Mouse (Mus musculus) liver, postnatal 0 days (tissue): ENCODE results near the gene Uqcr10. TPM values are rescaled to one million over a fixed set of nuclear protein-coding genes. Genes with fewer than 3 reads are reported as not detected.

Experiments used
- ATAC-seq: fragments of 200-750 bp; cut with Nextera tagmentation; 2 replicates; pipeline ENCODE4 v1.8.0; 2017; ENCODE audit warnings: mild to moderate bottlenecking, moderate library complexity
- DNase-seq: peaks from one replicate; pipeline ENCODE4 v3.0.0-alpha.2; 2016
- H3K27ac ChIP-seq: fragments of 300-500 bp; sonication (generic); 2 replicates; pipeline ENCODE4 v1.5.1; 2014; ENCODE audit warnings: antibody characterized with exemption, moderate library complexity, mild to moderate bottlenecking, low read depth
- H3K27me3 ChIP-seq: fragments of 300-500 bp; sonication (generic); 2 replicates; pipeline ENCODE4 v1.6.1; 2014; ENCODE audit warnings: low read length, control low read depth, mixed read lengths; ENCODE audit not compliant: insufficient read depth
- H3K36me3 ChIP-seq: fragments of 300-500 bp; sonication (generic); replicated peaks from 2 replicates; pipeline ENCODE4 v1.6.1; 2014; ENCODE audit warnings: mild to moderate bottlenecking, control low read depth, low read length, moderate library complexity, mixed read lengths; ENCODE audit not compliant: insufficient read depth
- H3K4me1 ChIP-seq: fragments of 300-500 bp; sonication (generic); 2 replicates; pipeline ENCODE4 v1.6.1; 2014; ENCODE audit warnings: antibody characterized with exemption, mild to moderate bottlenecking, control low read depth; ENCODE audit not compliant: insufficient read depth
- H3K4me2 ChIP-seq: fragments of 300-500 bp; sonication (generic); 2 replicates; pipeline ENCODE4 v1.6.1; 2014; ENCODE audit warnings: low read depth, mild to moderate bottlenecking, low read length, moderate library complexity, mixed read lengths
- H3K4me3 ChIP-seq: fragments of 300-500 bp; sonication (generic); 2 replicates; pipeline ENCODE4 v1.5.1; 2014; ENCODE audit warnings: low read depth, low read length
- H3K9ac ChIP-seq: fragments of 300-500 bp; sonication (generic); replicated peaks from 2 replicates; pipeline ENCODE4 v1.6.1; 2014; ENCODE audit warnings: mild to moderate bottlenecking, moderate library complexity
- H3K9me3 ChIP-seq: fragments of 300-500 bp; sonication (generic); 2 replicates; pipeline ENCODE4 v1.6.1; 2016; ENCODE audit warnings: mild to moderate bottlenecking, control low read depth, low read length, mixed read lengths
- CTCF ChIP-seq: sonication (generic); IDR thresholded peaks from 2 replicates; pipeline ENCODE4 v1.5.1; 2016; ENCODE audit warnings: antibody characterized with exemption, low read depth
- EP300 ChIP-seq: IDR thresholded peaks from 2 replicates; pipeline ENCODE4 v1.6.1; 2016; ENCODE audit warnings: antibody characterized with exemption, low read depth, mild to moderate bottlenecking
- WGBS: fragments of 180-500 bp; shearing (Covaris S2); extraction: QIAGEN DNeasy Blood & Tissue Kit; methylation state at CpG from one replicate; pipeline ENCODE4 v1.1.7; 2014; ENCODE audit not compliant: insufficient replicate concordance; 5-methylcytosine and 5-hydroxymethylcytosine counted together
- polyA plus RNA-seq: library from polyadenylated mRNA; unstranded; fragments of >200 nt; fragmentation: Nextera tagmentation; extraction: Ambion mirVana; gene quantifications from 2 replicates; pipeline ENCODE4 v1.2.1, GENCODE M21; 2015

Gene Uqcr10
- polyA plus RNA-seq, 1 experiment from 2014 or later = 1,070 TPM

GRCm38 (mm10) chr11:4675693-4676092 lies 28.4 kb downstream of the Uqcr10 start:
- Histone ChIP-seq H3K27me3 (no peaks in the 10 kb centered on the region), H3K27ac (no peak overlapping the region), H3K4me3 (no peak overlapping the region), H3K4me1 (peaks cover 11% of the 10 kb centered on the region), H3K36me3 (peaks cover 44% of the 10 kb centered on the region), H3K9ac (no peak overlapping the region), H3K4me2 (no peak overlapping the region), H3K9me3 (no peaks in the 10 kb centered on the region)
- ATAC-seq = no peak
- WGBS = 88% methylated on average over 6 of the region's 6 CpGs
- no peak for TF ChIP-seq EP300
- TF ChIP-seq CTCF = no peak
- DNase-seq = no peak

GRCm38 (mm10) chr11:4675126-4675562 lies 29.0 kb downstream of the Uqcr10 start:
- peaks cover 40% of the 10 kb centered on the region for H3K36me3 ChIP-seq
- H3K4me3 ChIP-seq = no peak overlapping the region
- 0 out of 2 replicates have a peak overlapping the region, but pooled peaks have one; percentile 16 for H3K27ac ChIP-seq
- no peaks in the 10 kb centered on the region for H3K9me3 ChIP-seq
- no peak overlapping the region for H3K4me2 ChIP-seq
- TF ChIP-seq CTCF (no peak), EP300 (no peak)
- no peak for ATAC-seq
- no peak for DNase-seq
- WGBS = 77% methylated on average over 6 of the region's 6 CpGs
- H3K4me1 ChIP-seq = peaks cover 11% of the 10 kb centered on the region
- H3K9ac ChIP-seq = no peak overlapping the region
- no peaks in the 10 kb centered on the region for H3K27me3 ChIP-seq

GRCm38 (mm10) chr11:4674593-4674992 lies 29.5 kb downstream of the Uqcr10 start:
- Histone ChIP-seq H3K27me3 (no peaks in the 10 kb centered on the region), H3K4me1 (peaks cover 11% of the 10 kb centered on the region), H3K9ac (no peak overlapping the region), H3K4me2 (no peak overlapping the region), H3K27ac (0 out of 2 replicates have a peak overlapping the region, but pooled peaks have one; percentile 16), H3K4me3 (no peak overlapping the region), H3K9me3 (no peaks in the 10 kb centered on the region), H3K36me3 (peaks cover 36% of the 10 kb centered on the region)
- DNase-seq (peak; percentile 33), ATAC-seq (no peak)
- 81% methylated on average over 1 of the region's 1 CpGs for WGBS
- TF ChIP-seq CTCF (no peak), EP300 (no peak)

- TF ChIP-seq EP300 (no peak), CTCF (no peak)
- Histone ChIP-seq H3K36me3 (peaks cover 30% of the 10 kb centered on the region), H3K27ac (no peak overlapping the region)
Observed at GRCm38 (mm10) chr11:4671736-4672135, 32.4 kb downstream of the Uqcr10 start.

GRCm38 (mm10) chr11:4662496-4662878 lies 41.7 kb downstream of the Uqcr10 start:
- ATAC-seq (no peak), DNase-seq (no peak)
- no peak for TF ChIP-seq CTCF
- TF ChIP-seq EP300 = no peak
- Histone ChIP-seq H3K27me3 (no peaks in the 10 kb centered on the region), H3K4me2 (no peak overlapping the region), H3K36me3 (peaks cover 36% of the 10 kb centered on the region), H3K9ac (no peak overlapping the region), H3K4me1 (peaks cover 12% of the 10 kb centered on the region), H3K27ac (no peak overlapping the region), H3K4me3 (no peak overlapping the region), H3K9me3 (no peaks in the 10 kb centered on the region)
- WGBS = 94% methylated on average over 11 of the region's 11 CpGs

More at GRCm38 (mm10) chr11:4671736-4672135, 32.4 kb downstream of the Uqcr10 start:
- WGBS = 93% methylated on average over 4 of the region's 4 CpGs
- H3K4me1 ChIP-seq = peaks cover 3% of the 10 kb centered on the region; the same call in 1 of the 2 replicates
- no peaks in the 10 kb centered on the region for H3K27me3 ChIP-seq
- no peak overlapping the region for H3K9ac ChIP-seq
- DNase-seq (no peak), ATAC-seq (no peak)
- no peak overlapping the region for H3K4me2 ChIP-seq
- no peaks in the 10 kb centered on the region for H3K9me3 ChIP-seq
- no peak overlapping the region for H3K4me3 ChIP-seq

GRCm38 (mm10) chr11:4661871-4662495 lies 42.2 kb downstream of the Uqcr10 start:
- DNase-seq (no peak), ATAC-seq (no peak)
- Histone ChIP-seq H3K9me3 (no peaks in the 10 kb centered on the region), H3K9ac (no peak overlapping the region), H3K36me3 (peaks cover 36% of the 10 kb centered on the region), H3K4me3 (no peak overlapping the region), H3K27ac (0 out of 2 replicates have a peak overlapping the region, but pooled peaks have one; percentile 29), H3K4me1 (peaks cover 12% of the 10 kb centered on the region), H3K4me2 (no peak overlapping the region), H3K27me3 (no peaks in the 10 kb centered on the region)
- 87% methylated on average over 10 of the region's 10 CpGs for WGBS
- TF ChIP-seq CTCF = no peak
- no peak for TF ChIP-seq EP300
